Mouse (Mus musculus) spleen, adult 2 months (tissue): ENCODE results near the gene Pheta1.

Source experiments
- CTCF ChIP-seq: fragments of 200-500 bp; IDR thresholded peaks from 2 replicates; pipeline ENCODE4 v1.5.1; 2011; ENCODE audit warnings: mild to moderate bottlenecking, inconsistent platforms; ENCODE audit not compliant: insufficient read depth, insufficient read length, insufficient replicate concordance; ENCODE audit errors: extremely low read depth
- POLR2A ChIP-seq: fragments of 200-500 bp; IDR thresholded peaks from 2 replicates; pipeline ENCODE4 v1.6.1; 2011; ENCODE audit warnings: low read depth, low read length, inconsistent platforms

DNA sequence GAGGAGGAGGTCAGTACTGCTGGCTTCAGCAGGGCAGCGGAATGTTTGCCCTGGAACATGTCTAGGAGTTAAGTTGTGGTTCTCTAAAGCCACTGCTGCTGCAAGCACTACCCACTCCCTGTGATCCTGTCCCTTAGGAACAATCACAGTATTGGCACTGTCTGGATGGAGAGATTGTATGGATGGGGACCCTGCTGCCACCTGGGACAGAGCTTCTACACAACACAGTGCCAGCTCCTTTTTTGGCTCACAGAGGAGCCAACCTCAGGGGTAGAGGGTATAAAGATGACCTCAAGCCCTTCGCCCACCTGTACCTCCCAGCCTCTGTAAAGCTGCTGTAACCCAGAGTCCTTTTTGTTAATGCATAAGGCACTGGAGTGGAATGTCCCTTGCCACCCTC is 32.2 kb upstream of the Pheta1 start:
- no peak for TF ChIP-seq CTCF
- no peak for TF ChIP-seq POLR2A
